Mouse (Mus musculus) left cerebral cortex, adult 18-20 months (tissue): ENCODE results near the gene Sytl3. TPM values are rescaled to one million over a fixed set of nuclear protein-coding genes. Genes with fewer than 3 reads are reported as not detected.

Experiments used
- DNase-seq, 2 experiments: peaks; one replicate each; pipeline ENCODE4 v3.0.0; 2021 to 2022; ENCODE audit warnings: low spot score in 2 of 2, mixed read lengths in 1 of 2
- total RNA-seq, 2 experiments: library from RNA; stranded (reverse); gene quantifications; 2 replicates each; pipeline ENCODE4 v1.2.3; 2021

The Sytl3 gene
- total RNA-seq, 2 experiments from 2014 or later: 0.80 to 1.3 TPM

DNA sequence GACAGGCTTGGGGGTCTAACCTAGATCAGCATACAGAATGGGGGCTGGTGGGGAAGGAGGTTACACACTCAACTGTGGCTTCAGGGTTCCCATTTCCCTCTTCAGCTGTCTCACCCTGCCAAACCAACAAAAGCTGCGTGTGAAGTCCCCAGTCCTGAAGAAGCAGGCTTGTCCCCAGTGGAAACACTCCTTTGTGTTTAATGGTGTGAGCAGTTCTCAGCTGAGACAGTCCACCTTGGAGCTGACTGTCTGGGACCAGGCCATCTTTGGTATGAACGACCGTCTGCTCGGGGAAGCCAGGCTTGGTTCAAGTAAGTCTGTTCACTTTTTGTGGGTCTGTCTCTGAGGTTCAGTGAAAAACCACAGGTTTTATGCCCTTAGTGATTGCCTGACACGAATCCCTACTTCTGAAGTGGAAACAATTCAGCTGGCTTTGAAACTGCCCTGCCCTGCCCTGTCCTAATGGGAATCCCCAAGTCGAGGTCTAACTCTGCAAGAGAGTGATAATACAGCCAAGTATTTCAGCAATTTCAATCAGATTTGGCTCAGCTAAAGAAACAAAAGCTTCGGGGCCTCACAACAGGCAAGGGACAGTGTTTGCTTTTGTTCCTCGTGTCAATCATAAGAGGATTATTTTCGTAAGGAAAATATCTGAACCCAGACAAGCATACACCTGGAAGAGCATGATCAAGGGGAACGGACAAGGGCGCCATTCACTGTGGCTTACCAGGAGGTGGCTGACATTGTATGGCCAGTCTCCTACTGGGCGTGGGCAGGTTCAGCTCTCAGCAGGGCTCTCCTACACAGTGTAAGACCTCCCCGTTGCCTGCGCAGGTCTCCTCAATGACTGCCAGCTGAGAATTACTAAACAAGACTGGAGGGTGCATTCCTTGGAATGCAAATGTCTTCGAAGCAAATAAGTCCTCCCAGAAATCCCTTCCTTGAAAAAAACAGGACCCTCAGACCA, 77.7 kb downstream of the Sytl3 start:
- no peak for DNase-seq

DNA sequence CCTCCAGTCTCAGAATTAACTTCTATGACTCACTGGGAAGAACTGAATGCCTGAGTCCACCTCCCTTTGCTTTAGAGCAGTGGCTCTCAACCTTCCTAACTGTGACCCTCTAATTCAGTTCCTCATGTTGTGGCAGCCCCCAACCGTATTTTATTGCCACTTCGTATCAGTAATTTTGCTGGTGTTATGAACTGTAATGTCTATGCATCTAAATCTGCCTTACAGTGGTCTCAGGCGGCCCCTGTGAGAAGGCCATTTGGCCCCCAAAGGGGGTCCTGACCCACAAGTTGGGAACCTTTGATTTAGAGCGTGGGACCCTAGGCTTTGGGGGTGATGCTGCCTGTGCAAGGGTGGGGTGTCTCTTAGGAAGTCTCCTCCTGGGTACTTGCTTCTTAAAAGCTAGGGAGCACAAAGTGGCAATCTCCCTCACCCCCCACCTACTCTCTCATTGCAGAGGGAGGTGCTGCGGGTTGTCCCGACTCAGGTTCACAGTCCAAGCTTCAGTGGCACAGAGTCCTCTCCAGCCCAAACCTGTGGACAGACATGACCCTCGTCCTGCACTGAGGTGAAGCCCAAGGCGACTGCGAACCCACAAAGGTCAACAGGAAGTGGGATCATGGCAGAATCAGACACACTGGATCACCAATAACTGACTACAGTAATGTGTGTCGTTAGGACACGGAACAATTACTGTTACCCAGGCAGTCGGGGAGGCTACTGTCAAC, 78.5 kb downstream of the Sytl3 start:
- no peak for DNase-seq

DNA sequence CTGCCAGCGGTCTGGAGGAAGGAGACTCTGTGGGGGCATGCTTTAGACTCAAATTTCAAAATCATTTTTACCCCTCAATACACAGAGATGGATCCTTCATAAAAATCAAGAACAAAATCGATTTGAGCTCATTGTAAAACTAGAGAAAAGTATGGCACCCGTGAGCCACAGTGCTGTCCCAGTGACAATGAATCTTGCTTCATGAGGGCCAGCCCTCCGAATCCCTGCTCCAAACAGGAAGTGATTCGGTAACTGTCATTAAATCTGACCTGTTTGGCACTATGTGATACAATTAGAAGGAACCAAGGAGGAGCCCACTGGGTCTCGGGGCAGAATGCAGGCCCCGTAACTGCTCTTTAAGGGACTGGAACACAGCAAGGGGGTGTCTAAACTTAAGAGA, 79.9 kb downstream of the Sytl3 start:
- DNase-seq: no peak

DNA sequence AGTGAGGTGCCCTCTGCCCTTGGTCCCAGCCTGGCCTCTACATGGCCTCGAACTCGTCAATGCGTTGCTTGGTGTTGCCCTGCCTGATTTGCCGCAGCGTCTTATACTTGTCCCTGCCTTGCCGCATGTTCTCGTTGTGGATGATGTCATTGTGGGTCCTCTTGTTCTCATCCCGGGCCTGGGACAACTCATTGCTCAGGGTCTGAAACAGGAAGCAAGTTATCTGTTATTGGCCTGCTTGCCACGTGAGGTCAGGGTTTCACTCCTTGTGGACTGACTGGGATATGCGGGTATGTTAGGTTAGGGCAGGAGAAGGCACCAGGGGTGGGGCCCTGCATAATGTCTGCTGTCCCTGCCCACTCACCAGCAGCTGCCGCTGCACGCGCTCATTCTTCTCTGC, 80.4 kb downstream of the Sytl3 start:
- no peak for DNase-seq

DNA sequence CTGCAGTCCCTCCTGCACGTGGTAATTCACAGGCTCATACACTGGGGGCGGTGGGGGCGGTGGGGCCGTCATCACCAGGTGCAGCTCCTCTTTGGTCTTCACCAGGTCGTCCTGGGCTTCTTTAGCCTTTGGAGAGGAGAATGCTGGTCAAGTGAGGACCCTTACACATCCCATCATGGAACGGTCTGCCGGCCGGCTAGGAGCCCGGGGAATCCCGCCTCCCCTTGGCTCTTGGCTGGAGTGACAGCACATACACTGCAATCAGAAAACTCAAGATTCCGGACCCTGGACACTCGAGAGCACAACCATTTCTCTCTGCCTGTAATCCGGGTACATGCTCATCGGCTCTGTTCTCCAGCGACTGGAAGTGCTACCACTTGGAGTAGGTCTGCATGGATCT, 80.9 kb downstream of the Sytl3 start:
- no peak for DNase-seq

- no peak for DNase-seq
These were observed 81.7 kb downstream of the Sytl3 start for GRCm38 (mm10) chr17:6740331-6741170.

DNA sequence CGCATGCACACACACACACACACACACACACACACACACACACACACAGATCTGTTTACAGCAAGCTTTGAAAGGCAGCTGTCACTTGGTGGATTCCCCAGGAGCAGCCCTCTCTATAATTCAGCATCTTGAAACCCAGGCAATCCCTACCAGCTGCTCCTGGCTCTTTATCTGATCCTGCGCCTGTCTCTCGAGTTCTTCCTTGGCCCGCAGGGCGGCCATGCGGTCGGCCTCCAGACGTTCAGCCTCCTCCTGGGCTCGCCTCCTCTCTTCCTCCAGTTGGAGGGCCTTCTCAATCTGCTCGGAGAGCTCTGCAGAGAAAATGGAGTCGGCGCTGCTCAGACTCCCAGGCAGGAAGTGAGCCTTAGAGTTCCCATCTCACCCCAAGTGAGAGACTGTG, 82.4 kb downstream of the Sytl3 start:
- no peak for DNase-seq

DNA sequence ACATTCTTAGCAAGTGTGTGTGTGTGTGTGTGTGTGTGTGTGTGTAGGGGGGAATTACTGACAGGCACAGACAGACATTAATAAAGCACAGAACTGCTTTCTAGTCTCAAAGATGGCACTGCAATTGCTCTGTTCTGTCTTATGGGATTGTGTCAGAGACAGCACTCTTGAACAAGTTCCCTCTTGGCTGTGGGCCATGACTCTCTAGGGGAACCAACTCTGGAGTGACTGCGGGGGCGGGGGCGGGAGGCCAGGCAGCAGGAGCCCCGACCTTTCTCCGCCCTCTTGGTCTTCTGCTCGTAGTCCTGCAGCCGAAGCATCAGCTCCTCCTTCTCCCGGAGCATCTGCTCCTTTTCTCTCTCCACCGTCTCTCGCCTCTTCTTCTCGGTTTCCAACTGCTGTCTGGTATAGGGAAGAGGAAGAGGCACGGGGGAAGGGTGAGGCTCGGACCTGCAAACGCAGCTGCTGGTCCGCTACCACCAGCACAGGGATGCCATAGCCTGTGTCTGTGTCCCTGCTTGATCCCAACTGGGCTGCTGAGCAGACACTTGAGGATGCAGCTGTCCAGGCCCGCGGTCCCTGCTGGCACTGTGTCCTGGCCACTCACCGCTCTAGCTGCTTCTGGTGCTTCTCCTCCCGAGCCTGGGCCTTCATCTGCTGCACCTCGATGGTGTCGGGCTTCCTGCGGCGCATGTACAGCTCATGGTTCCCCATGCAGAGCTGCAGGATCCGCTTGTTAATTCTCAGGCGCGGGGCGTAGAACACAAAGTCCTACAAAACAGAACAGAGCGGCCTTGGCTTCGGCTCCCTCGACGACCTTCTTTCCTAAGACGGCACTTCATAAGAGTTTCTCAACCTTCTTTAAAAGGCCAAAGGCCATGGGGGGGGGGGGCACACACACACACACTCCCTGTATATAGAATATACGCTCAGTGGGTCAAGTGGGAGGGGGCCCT, 83.5 kb downstream of the Sytl3 start:
- DNase-seq: no peak

- DNase-seq: no peak
These were observed 84.2 kb downstream of the Sytl3 start for GRCm38 (mm10) chr17:6743039-6743575.

DNA sequence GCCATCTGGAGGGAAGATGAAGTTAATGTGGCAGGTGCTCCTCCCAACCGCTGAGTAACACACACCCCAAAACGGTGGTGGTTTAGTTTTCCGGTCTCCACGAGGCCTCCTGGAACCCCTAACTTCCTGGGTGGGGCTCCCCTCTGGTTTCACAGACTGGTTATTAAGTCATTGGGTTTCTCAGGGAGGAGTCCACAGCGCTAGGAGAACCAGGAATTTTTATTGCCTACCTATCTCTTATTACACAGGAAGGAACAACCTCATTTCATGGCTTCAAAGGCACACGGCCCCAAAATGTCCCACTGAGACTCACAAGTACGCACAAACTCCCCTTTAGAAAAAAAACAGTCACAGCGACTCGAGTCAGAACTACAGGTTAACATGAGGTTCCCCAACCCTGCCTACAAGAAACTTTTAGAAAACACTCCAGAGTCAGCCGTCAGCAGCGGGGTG, 84.9 kb downstream of the Sytl3 start:
- DNase-seq: no peak

DNA sequence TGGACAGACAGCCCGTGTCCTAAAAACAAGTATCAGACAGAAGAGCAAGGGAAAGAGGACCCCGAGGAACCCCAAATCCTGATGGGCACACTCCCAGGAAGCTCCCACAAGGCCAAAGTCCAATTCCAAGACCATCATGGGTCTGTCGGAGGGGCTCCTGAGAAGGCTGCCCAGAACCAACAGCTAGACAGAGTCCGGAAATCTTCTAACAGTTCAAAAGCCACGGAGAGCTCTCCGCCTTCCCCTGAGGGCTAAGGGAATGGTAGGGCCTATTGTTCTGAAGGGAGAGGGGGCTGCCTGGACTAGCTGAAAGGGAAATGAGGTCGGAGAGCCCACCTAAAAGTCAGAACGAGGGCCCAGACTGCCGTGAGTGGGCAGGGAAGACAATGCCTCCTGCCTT, 85.5 kb downstream of the Sytl3 start:
- DNase-seq: no peak

DNA sequence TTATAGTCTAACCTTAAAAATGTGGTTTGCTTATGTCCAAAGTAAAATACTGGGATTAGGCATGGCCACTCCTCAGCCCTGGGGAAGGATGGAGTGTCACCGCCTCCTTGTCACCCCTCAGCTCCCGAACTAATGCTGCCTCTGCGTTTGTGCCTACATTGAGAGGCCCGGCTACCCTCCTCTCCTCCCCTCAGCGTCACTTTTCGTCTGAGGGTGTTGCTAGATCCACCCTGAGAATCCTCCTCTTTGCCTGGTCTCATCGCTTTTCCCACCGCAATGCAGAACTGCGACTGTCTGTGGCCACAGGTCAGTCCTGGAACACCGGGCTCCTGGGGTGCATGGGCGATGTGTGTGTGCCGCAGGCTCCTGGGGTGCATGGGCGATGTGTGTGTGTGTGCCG, 86.0 kb downstream of the Sytl3 start:
- DNase-seq: no peak

DNA sequence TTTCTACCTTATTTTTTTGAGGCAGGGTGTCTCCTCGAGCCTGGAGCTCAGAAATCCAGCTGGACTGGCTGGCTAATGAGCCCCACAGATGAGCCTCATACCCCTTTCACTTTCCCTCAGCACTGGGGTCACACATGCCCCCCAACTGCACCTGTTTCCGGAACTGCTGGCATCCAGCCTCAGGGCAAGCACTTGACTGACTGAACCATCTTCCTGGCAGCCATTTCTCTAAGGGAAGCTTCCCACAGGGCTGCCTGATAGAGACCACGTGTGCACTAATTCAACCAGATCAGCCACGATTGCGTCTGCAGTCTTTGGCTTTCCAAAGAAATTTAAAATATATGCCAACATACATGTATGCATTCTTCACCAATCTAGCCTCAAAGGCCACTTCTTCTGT, 86.6 kb downstream of the Sytl3 start:
- no peak for DNase-seq

DNA sequence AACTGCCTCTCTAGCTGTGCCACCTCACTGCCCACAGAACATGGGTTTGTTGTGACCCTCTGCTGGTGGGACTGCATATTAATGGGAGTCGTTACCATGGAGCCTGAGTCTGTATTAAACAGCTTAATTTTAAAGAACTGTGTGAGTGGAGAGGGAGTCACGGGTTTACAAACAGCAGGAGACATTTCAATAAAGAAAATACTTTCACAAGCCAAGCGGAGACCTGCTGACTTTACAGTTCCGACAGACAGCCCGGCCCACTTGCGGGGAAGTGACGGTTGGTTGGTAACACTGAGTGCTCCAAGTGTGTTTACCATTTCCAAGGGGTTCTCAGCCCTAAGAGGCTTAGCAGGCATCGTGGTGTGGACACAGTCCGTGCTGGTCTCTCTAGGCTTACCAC, 87.1 kb downstream of the Sytl3 start:
- DNase-seq: no peak

DNA sequence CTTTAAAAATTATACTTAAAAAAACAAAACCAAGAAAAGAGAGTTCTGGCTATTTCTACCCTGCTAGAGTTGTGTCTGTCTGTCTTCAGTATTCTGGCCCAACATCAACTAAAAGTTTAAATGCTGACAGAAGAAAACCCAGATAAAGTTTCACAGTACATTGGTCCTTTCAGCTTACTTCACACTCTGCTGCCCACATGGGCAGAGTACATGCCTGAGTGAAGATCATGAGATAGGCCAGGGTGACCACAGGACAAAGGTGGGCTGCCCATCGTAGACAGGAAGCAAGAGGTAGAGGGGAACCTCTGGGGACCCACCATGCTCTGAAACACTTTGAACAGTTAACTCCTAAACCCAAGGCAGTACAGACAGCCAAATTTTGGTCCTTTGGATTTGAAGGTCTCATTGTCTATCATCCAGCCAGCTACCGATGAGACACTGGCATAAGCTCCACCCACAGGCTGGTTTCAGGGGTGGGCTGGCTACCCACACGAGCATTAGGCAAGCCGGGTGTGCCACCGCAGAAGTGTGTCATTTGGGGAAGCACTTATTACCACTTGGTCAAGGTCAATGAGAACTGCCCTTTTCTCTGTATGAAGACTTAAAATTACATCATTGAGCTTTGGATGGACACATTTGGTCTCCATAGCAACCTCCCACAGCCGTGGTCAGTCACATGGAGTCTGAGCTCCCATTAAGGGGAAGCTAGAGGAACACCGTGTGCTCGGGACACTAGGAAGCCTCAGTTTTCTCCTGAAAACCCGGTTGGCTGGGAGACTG, 87.7 kb downstream of the Sytl3 start:
- DNase-seq: no peak

DNA sequence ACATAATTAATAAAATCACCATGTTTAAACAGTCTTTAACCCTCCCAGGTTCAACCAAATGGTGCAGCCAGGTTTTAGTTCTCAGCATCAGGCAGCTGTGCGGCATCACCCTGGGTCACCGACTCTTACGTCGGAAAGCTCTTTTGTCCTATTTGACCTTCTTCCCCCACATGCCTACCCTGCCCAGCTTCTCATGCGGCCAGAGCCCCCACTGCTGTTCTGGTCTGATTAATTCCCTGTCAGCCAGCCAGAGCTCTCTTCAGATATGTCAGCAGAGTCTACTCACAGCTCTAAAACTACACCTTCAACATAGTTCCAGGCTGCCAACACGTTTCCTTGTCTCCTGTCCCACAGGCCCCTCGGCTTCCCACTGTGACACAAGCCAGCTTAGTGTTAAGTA, 88.6 kb downstream of the Sytl3 start:
- DNase-seq: no peak

GRCm38 (mm10) chr17:6748779-6749464, 90.0 kb downstream of the Sytl3 start:
- no peak for DNase-seq

GRCm38 (mm10) chr17:6751221-6751859, 92.4 kb downstream of the Sytl3 start:
- no peak for DNase-seq
